ENCODE assay signal across 15 mouse cellular contexts in genomic region chr3:146711559-146711958, GRCm38 (mm10). TPM values are rescaled to one million over a fixed set of nuclear protein-coding genes. Genes with fewer than 3 reads are reported as not detected.
DNase-seq lines count a peak whose midpoint lies in the region; ATAC-seq lines count a peak whose summit lies in the region.
"Had no signal": no experiment of that assay in that cellular context is flagged by ENCODE, and none has a peak within 500 bp of the region (broad histone marks: within the 10 kb centered on the region; RNA-seq: fewer than 3 reads in every experiment).

No protein-coding gene starts in this region.

- no peaks in the 10 kb centered on the region for H3K36me3 ChIP-seq in forebrain, embryonic 15.5 days
- no peaks in the 10 kb centered on the region for H3K36me3 ChIP-seq in forebrain, embryonic 12.5 days (replicated peaks)
- H3K36me3 ChIP-seq in liver, embryonic 11.5 days (ENCODE audit: control insufficient read depth, insufficient read depth, low read length) = no peaks in the 10 kb centered on the region
- H3K36me3 ChIP-seq: embryonic facial prominence, embryonic 12.5 days; limb, embryonic 10.5 days had no signal

- WGBS in forebrain, embryonic 15.5 days = 69% methylated on average over 6 of the region's 6 CpGs
- WGBS in forebrain, embryonic 12.5 days = 71% methylated on average over 6 of the region's 6 CpGs
- 59% methylated on average over 6 of the region's 6 CpGs for WGBS in liver, embryonic 11.5 days

- H3K27ac ChIP-seq in forebrain, embryonic 15.5 days (replicated peaks) = no peak overlapping the region
- no peak overlapping the region for H3K27ac ChIP-seq in forebrain, embryonic 12.5 days
- no peak overlapping the region for H3K27ac ChIP-seq in liver, embryonic 11.5 days (ENCODE audit: low read depth, low read length)
- H3K27ac ChIP-seq: embryonic facial prominence, embryonic 12.5 days; limb, embryonic 10.5 days had no signal

- no peaks in the 10 kb centered on the region for H3K4me1 ChIP-seq in forebrain, embryonic 15.5 days
- H3K4me1 ChIP-seq in forebrain, embryonic 12.5 days = no peaks in the 10 kb centered on the region
- H3K4me1 ChIP-seq in liver, embryonic 11.5 days (replicated peaks; ENCODE audit: control insufficient read depth, insufficient read depth, low read length) = no peaks in the 10 kb centered on the region
- H3K4me1 ChIP-seq: embryonic facial prominence, embryonic 12.5 days; limb, embryonic 10.5 days had no signal

- H3K9ac ChIP-seq in forebrain, embryonic 15.5 days (replicated peaks) = no peak overlapping the region
- H3K9ac ChIP-seq in forebrain, embryonic 12.5 days = no peak overlapping the region
- H3K9ac ChIP-seq in liver, embryonic 11.5 days (ENCODE audit: low read depth, low read length) = no peak overlapping the region
- H3K9ac ChIP-seq: embryonic facial prominence, embryonic 12.5 days; liver, postnatal 0 days had no signal

- 0 out of 2 replicates have a peak, but pooled peaks have one; percentile 38 for ATAC-seq in forebrain, embryonic 15.5 days (replicated peaks)
- no peak for ATAC-seq in forebrain, embryonic 12.5 days (ENCODE audit: low FRiP score)
- ATAC-seq in granulocyte monocyte progenitor cell, adult 5-6 weeks (replicated peaks; ENCODE audit: poor library complexity, severe bottlenecking) = peak; percentile 82
- ATAC-seq in liver, embryonic 11.5 days (replicated peaks; ENCODE audit: low FRiP score) = no peak
- ATAC-seq: CD4-positive, CD25-positive, alpha-beta regulatory T cell, adult 4 months; hindbrain, embryonic 16.5 days; liver, postnatal 0 days had no signal

- no peak overlapping the region for H3K4me2 ChIP-seq in forebrain, embryonic 15.5 days (replicated peaks)
- H3K4me2 ChIP-seq in forebrain, embryonic 12.5 days = no peak overlapping the region
- H3K4me2 ChIP-seq in liver, embryonic 11.5 days = no peak overlapping the region
- H3K4me2 ChIP-seq: embryonic facial prominence, embryonic 12.5 days; heart, embryonic 11.5 days had no signal

- no peaks in the 10 kb centered on the region for H3K27me3 ChIP-seq in forebrain, embryonic 15.5 days
- H3K27me3 ChIP-seq in forebrain, embryonic 12.5 days = no peaks in the 10 kb centered on the region
- no peaks in the 10 kb centered on the region for H3K27me3 ChIP-seq in liver, embryonic 11.5 days (replicated peaks; ENCODE audit: control insufficient read depth, insufficient read depth, low read length)
- H3K27me3 ChIP-seq: embryonic facial prominence, embryonic 12.5 days had no signal

- no peaks in the 10 kb centered on the region for H3K9me3 ChIP-seq in forebrain, embryonic 15.5 days
- no peaks in the 10 kb centered on the region; the same call in 1 of the 2 replicates for H3K9me3 ChIP-seq in forebrain, embryonic 12.5 days
- no peaks in the 10 kb centered on the region for H3K9me3 ChIP-seq in liver, embryonic 11.5 days (ENCODE audit: control insufficient read depth, low read length)
- H3K9me3 ChIP-seq: embryonic facial prominence, embryonic 12.5 days; limb, embryonic 10.5 days had no signal

- no peak overlapping the region for H3K4me3 ChIP-seq in forebrain, embryonic 15.5 days
- no peak overlapping the region for H3K4me3 ChIP-seq in forebrain, embryonic 12.5 days (replicated peaks)
- H3K4me3 ChIP-seq in liver, embryonic 11.5 days (ENCODE audit: low read depth, low read length) = no peak overlapping the region
- H3K4me3 ChIP-seq: embryonic facial prominence, embryonic 12.5 days; limb, embryonic 10.5 days had no signal

- DNase-seq in retina, postnatal 1 day = peak; percentile 16
- DNase-seq in retina, embryonic 14.5 days (ENCODE audit: low spot score) = no peak
- peak; percentile 29 for DNase-seq in right cerebral cortex, postnatal 14 days
- DNase-seq in liver, embryonic 11.5 days (ENCODE audit: low spot score) = no peak
- no peak for DNase-seq in kidney, postnatal 4 days
- DNase-seq: cerebellum, adult 18-20 months; liver, postnatal 0 days had no signal

RNA-seq across cellular contexts. Expression of gene Samd13, which starts 26.2 kb away (rescaled TPM):
- 0.34 and 0.48 TPM in 2 replicates for polyA plus RNA-seq in forebrain, embryonic 15.5 days (2015; fragmentation: Nextera tagmentation; extraction: Ambion mirVana)
- polyA plus RNA-seq in forebrain, embryonic 12.5 days (2016; fragmentation: Nextera tagmentation; extraction: Ambion mirVana) = 0.91 and 1.1 TPM in 2 replicates
- 1.9 TPM in 1 of 2 replicates, not detected in the other for total RNA-seq in granulocyte monocyte progenitor cell, adult 5-6 weeks (2014; fragmentation: Nextera tagmentation)
- total RNA-seq in granulocyte monocyte progenitor cell, adult 5-6 weeks (2017) = 0.36 and 2.2 TPM in 2 replicates
- 0.47 and 0.73 TPM in 2 replicates for polyA plus RNA-seq in liver, embryonic 11.5 days (2014; fragmentation: Nextera tagmentation; extraction: Ambion mirVana)
- polyA plus RNA-seq: liver, postnatal 0 days had no signal

Comparison
In these comparisons a context has a peak if more than half of its experiments do, and no peak if none do; other contexts are left out.
1. ATAC-seq: peak in forebrain, embryonic 15.5 days (single experiment) and granulocyte monocyte progenitor cell, adult 5-6 weeks (single experiment); none in forebrain, embryonic 12.5 days (single experiment) and liver, embryonic 11.5 days (single experiment).
2. DNase-seq: peak in retina, postnatal 1 day (single experiment) and right cerebral cortex, postnatal 14 days (single experiment); none in retina, embryonic 14.5 days (single experiment), liver, embryonic 11.5 days (single experiment) and kidney, postnatal 4 days (0 of 2).